Mouse (Mus musculus) E14TG2a.4 (cell line): ENCODE results near the gene Gm9913.

Experiments
- CTCF ChIP-seq: conservative IDR thresholded peaks from 2 replicates; pipeline ENCODE4 v1.5.1; 2014; ENCODE audit warnings: low read length
- NANOG ChIP-seq: IDR thresholded peaks from 2 replicates; pipeline ENCODE4 v1.6.1; 2014; ENCODE audit warnings: borderline replicate concordance, low read length, mixed read lengths
- POU5F1 ChIP-seq: IDR thresholded peaks from 2 replicates; pipeline ENCODE4 v1.6.1; 2014; ENCODE audit warnings: low read length, borderline replicate concordance

DNA sequence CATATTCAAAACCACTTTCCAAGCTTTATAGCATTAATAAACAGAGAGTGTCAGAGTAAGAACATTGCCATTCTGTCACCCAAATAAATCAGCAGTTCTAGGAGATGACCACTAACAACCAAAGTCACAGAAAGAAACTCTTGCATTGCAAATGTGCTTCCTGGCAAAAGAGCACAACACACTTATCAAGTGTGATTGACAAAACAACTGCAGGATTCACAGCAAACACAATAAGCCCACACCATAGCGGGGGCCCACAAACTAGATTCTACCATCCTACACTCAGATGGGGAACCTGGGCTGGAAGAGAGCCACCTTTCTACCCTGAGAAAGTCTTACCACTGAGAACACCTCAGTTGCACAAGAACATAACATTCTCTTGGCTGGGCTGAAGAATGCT, 14.9 kb upstream of the Gm9913 start:
- TF ChIP-seq CTCF: no peak
- no peak for TF ChIP-seq POU5F1
- TF ChIP-seq NANOG: no peak
